Comparison of ENCODE assay signal across 8 mouse cellular contexts in the genomic region with DNA sequence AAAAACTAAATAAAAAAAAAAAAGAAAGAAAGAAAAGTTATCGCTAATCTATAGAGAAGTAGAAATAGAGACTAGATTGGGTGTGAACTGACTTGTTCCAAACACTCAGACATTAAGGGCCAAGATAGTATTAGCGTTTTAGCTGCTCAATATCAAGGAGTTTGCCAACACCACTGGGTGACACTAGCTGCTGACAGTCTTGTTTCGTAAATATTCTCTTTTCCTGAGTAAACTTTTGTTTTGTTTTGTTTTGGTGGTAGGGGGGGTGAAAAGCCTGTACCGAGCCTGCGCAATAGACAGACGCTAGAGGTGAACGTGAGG. TPM values are rescaled to one million over a fixed set of nuclear protein-coding genes. Genes with fewer than 3 reads are reported as not detected.
DNase-seq lines count a peak whose midpoint lies in the region; ATAC-seq and TF ChIP-seq lines count a peak whose summit lies in the region.

No protein-coding gene starts in this region.

- no peak overlapping the region for H3K9ac ChIP-seq in kidney, embryonic 15.5 days
- no peak overlapping the region for H3K9ac ChIP-seq in embryonic facial prominence, embryonic 11.5 days (replicated peaks; ENCODE audit: low read length)
- H3K9ac ChIP-seq in hindbrain, postnatal 0 days (replicated peaks; ENCODE audit: low read length) = no peak overlapping the region
- H3K9ac ChIP-seq in midbrain, embryonic 16.5 days (ENCODE audit: low read depth, low read length) = no peak overlapping the region

- TF ChIP-seq CTCF in hindbrain, postnatal 0 days (IDR thresholded peaks at IDR 0.05; ENCODE audit: low read depth) = no peak

- H3K36me3 ChIP-seq in kidney, embryonic 15.5 days = no peaks in the 10 kb centered on the region
- H3K36me3 ChIP-seq in embryonic facial prominence, embryonic 11.5 days (replicated peaks; ENCODE audit: control insufficient read depth, insufficient read depth, low read depth, low read length) = no peaks in the 10 kb centered on the region
- H3K36me3 ChIP-seq in hindbrain, postnatal 0 days (ENCODE audit: insufficient read depth, low read length) = no peaks in the 10 kb centered on the region
- no peaks in the 10 kb centered on the region for H3K36me3 ChIP-seq in midbrain, embryonic 16.5 days (ENCODE audit: control insufficient read depth, insufficient read depth, low read length)

- H3K4me3 ChIP-seq in kidney, embryonic 15.5 days (replicated peaks) = peak overlapping the region; percentile 77
- no peak overlapping the region for H3K4me3 ChIP-seq in embryonic facial prominence, embryonic 11.5 days (ENCODE audit: low read depth, low read length)
- peak overlapping the region; percentile 64 for H3K4me3 ChIP-seq in hindbrain, postnatal 0 days (ENCODE audit: low read length)
- peak overlapping the region; percentile 27 for H3K4me3 ChIP-seq in midbrain, embryonic 16.5 days (ENCODE audit: low read depth, low read length)

- H3K9me3 ChIP-seq in kidney, embryonic 15.5 days (replicated peaks) = no peaks in the 10 kb centered on the region
- H3K9me3 ChIP-seq in embryonic facial prominence, embryonic 11.5 days (replicated peaks; ENCODE audit: control insufficient read depth, low read length) = no peaks in the 10 kb centered on the region
- H3K9me3 ChIP-seq in hindbrain, postnatal 0 days (ENCODE audit: low read length) = no peaks in the 10 kb centered on the region
- no peaks in the 10 kb centered on the region for H3K9me3 ChIP-seq in midbrain, embryonic 16.5 days (replicated peaks; ENCODE audit: control insufficient read depth, low read length, poor library complexity, severe bottlenecking)

- peaks cover 15% of the 10 kb centered on the region for H3K4me1 ChIP-seq in kidney, embryonic 15.5 days
- H3K4me1 ChIP-seq in embryonic facial prominence, embryonic 11.5 days (ENCODE audit: control insufficient read depth, insufficient read depth, low read length) = no peaks in the 10 kb centered on the region
- H3K4me1 ChIP-seq in hindbrain, postnatal 0 days (ENCODE audit: insufficient read depth, low read length) = no peaks in the 10 kb centered on the region
- peaks cover 15% of the 10 kb centered on the region for H3K4me1 ChIP-seq in midbrain, embryonic 16.5 days (ENCODE audit: control insufficient read depth, insufficient read depth, low read length)

- ATAC-seq in kidney, embryonic 15.5 days (replicated peaks; ENCODE audit: low FRiP score) = no peak
- ATAC-seq in embryonic facial prominence, embryonic 11.5 days (replicated peaks; ENCODE audit: insufficient number of reproducible peaks, low FRiP score, low TSS enrichment, low read depth) = no peak
- no peak for ATAC-seq in hindbrain, postnatal 0 days
- ATAC-seq in midbrain, embryonic 16.5 days = no peak

- H3K4me2 ChIP-seq in kidney, embryonic 15.5 days = peak overlapping the region; percentile 55
- H3K4me2 ChIP-seq in embryonic facial prominence, embryonic 11.5 days (ENCODE audit: low read depth, low read length) = peak overlapping the region; percentile 32; the same call in 1 of the 2 replicates
- peak overlapping the region; percentile 42 for H3K4me2 ChIP-seq in hindbrain, postnatal 0 days (ENCODE audit: low read depth, low read length)
- peak overlapping the region; percentile 50 for H3K4me2 ChIP-seq in midbrain, embryonic 16.5 days (ENCODE audit: low read length)

- DNase-seq in kidney, adult 18-20 months = no peak
- DNase-seq in embryonic facial prominence, embryonic 11.5 days (ENCODE audit: low spot score) = no peak
- DNase-seq in hindbrain, postnatal 0 days (ENCODE audit: low spot score) = no peak
- no peak for DNase-seq in T-cell, adult 2 months (ENCODE audit: low spot score)
- DNase-seq in natural killer cell, adult 2 months (ENCODE audit: low spot score in 2 of 2) = no peak
- DNase-seq in cerebellum, adult 9-10 months = no peak

- H3K27ac ChIP-seq in kidney, embryonic 15.5 days = peak overlapping the region; percentile 98
- H3K27ac ChIP-seq in embryonic facial prominence, embryonic 11.5 days (replicated peaks; ENCODE audit: low read depth, low read length) = no peak overlapping the region
- peak overlapping the region; percentile 36; the same call in 1 of the 2 replicates for H3K27ac ChIP-seq in hindbrain, postnatal 0 days
- no peak overlapping the region for H3K27ac ChIP-seq in midbrain, embryonic 16.5 days (ENCODE audit: low read length)

- no peaks in the 10 kb centered on the region for H3K27me3 ChIP-seq in kidney, embryonic 15.5 days
- H3K27me3 ChIP-seq in embryonic facial prominence, embryonic 11.5 days (ENCODE audit: control insufficient read depth, insufficient read depth, low read length) = no peaks in the 10 kb centered on the region
- H3K27me3 ChIP-seq in hindbrain, postnatal 0 days (ENCODE audit: insufficient read depth, low read length) = no peaks in the 10 kb centered on the region
- no peaks in the 10 kb centered on the region for H3K27me3 ChIP-seq in midbrain, embryonic 16.5 days (ENCODE audit: control insufficient read depth, insufficient read depth, low read depth, low read length)

- WGBS in kidney, embryonic 15.5 days = 27% methylated on average over 7 of the region's 7 CpGs
- 15% methylated on average over 7 of the region's 7 CpGs for WGBS in embryonic facial prominence, embryonic 11.5 days
- 25% methylated on average over 7 of the region's 7 CpGs for WGBS in hindbrain, postnatal 0 days
- 18% methylated on average over 7 of the region's 7 CpGs for WGBS in midbrain, embryonic 16.5 days

RNA-seq across cellular contexts. Expression of a gene that starts 0.4 kb away (rescaled TPM):
- polyA plus RNA-seq in kidney, embryonic 15.5 days (2015; fragmentation: Nextera tagmentation; extraction: Ambion mirVana) = 40.0 and 44.8 TPM in 2 replicates
- 36.4 and 37.1 TPM in 2 replicates for polyA plus RNA-seq in embryonic facial prominence, embryonic 11.5 days (2014; fragmentation: Nextera tagmentation; extraction: Ambion mirVana)
- total RNA-seq in hindbrain, postnatal 0 days (2014; rRNA removed) = 64.9 and 75.8 TPM in 2 replicates
- polyA plus RNA-seq in hindbrain, postnatal 0 days (2015; fragmentation: Nextera tagmentation; extraction: Ambion mirVana) = 36.8 and 37.3 TPM in 2 replicates
- 41.8 and 42.0 TPM in 2 replicates for polyA plus RNA-seq in midbrain, embryonic 16.5 days (2015; fragmentation: Nextera tagmentation; extraction: Ambion mirVana)

RNA-seq across cellular contexts. Expression of a gene that starts 18.7 kb away (rescaled TPM):
- 1.6 and 1.9 TPM in 2 replicates for polyA plus RNA-seq in kidney, embryonic 15.5 days (2015; fragmentation: Nextera tagmentation; extraction: Ambion mirVana)
- polyA plus RNA-seq in embryonic facial prominence, embryonic 11.5 days (2014; fragmentation: Nextera tagmentation; extraction: Ambion mirVana) = 0.86 and 1.2 TPM in 2 replicates
- total RNA-seq in hindbrain, postnatal 0 days (2014; rRNA removed) = 3.1 and 3.4 TPM in 2 replicates
- polyA plus RNA-seq in hindbrain, postnatal 0 days (2015; fragmentation: Nextera tagmentation; extraction: Ambion mirVana) = 4.1 and 5.9 TPM in 2 replicates
- 3.3 and 3.8 TPM in 2 replicates for polyA plus RNA-seq in midbrain, embryonic 16.5 days (2015; fragmentation: Nextera tagmentation; extraction: Ambion mirVana)

RNA-seq across cellular contexts. Expression of a gene that starts 37.3 kb away (rescaled TPM):
- 9.7 and 10.8 TPM in 2 replicates for polyA plus RNA-seq in kidney, embryonic 15.5 days (2015; fragmentation: Nextera tagmentation; extraction: Ambion mirVana)
- polyA plus RNA-seq in embryonic facial prominence, embryonic 11.5 days (2014; fragmentation: Nextera tagmentation; extraction: Ambion mirVana) = 4.9 and 6.4 TPM in 2 replicates
- total RNA-seq in hindbrain, postnatal 0 days (2014; rRNA removed) = 13.9 and 18.3 TPM in 2 replicates
- 20.8 and 22.3 TPM in 2 replicates for polyA plus RNA-seq in hindbrain, postnatal 0 days (2015; fragmentation: Nextera tagmentation; extraction: Ambion mirVana)
- 23.6 and 27.2 TPM in 2 replicates for polyA plus RNA-seq in midbrain, embryonic 16.5 days (2015; fragmentation: Nextera tagmentation; extraction: Ambion mirVana)

RNA-seq across cellular contexts. Expression of a gene that starts 43.0 kb away (rescaled TPM):
- polyA plus RNA-seq in kidney, embryonic 15.5 days (2015; fragmentation: Nextera tagmentation; extraction: Ambion mirVana) = 33.7 and 35.8 TPM in 2 replicates
- 6.8 and 12.1 TPM in 2 replicates for polyA plus RNA-seq in embryonic facial prominence, embryonic 11.5 days (2014; fragmentation: Nextera tagmentation; extraction: Ambion mirVana)
- 38.0 and 61.0 TPM in 2 replicates for total RNA-seq in hindbrain, postnatal 0 days (2014; rRNA removed)
- 43.7 and 46.2 TPM in 2 replicates for polyA plus RNA-seq in hindbrain, postnatal 0 days (2015; fragmentation: Nextera tagmentation; extraction: Ambion mirVana)
- 44.9 and 45.2 TPM in 2 replicates for polyA plus RNA-seq in midbrain, embryonic 16.5 days (2015; fragmentation: Nextera tagmentation; extraction: Ambion mirVana)

RNA-seq across cellular contexts. Expression of a gene that starts 51.2 kb away (rescaled TPM):
- 44.1 and 51.8 TPM in 2 replicates for polyA plus RNA-seq in kidney, embryonic 15.5 days (2015; fragmentation: Nextera tagmentation; extraction: Ambion mirVana)
- polyA plus RNA-seq in embryonic facial prominence, embryonic 11.5 days (2014; fragmentation: Nextera tagmentation; extraction: Ambion mirVana) = 35.6 and 35.9 TPM in 2 replicates
- 23.4 and 28.3 TPM in 2 replicates for total RNA-seq in hindbrain, postnatal 0 days (2014; rRNA removed)
- 61.1 and 62.8 TPM in 2 replicates for polyA plus RNA-seq in hindbrain, postnatal 0 days (2015; fragmentation: Nextera tagmentation; extraction: Ambion mirVana)
- 73.1 and 73.9 TPM in 2 replicates for polyA plus RNA-seq in midbrain, embryonic 16.5 days (2015; fragmentation: Nextera tagmentation; extraction: Ambion mirVana)

Comparison
In these comparisons a context has a peak if more than half of its experiments do, and no peak if none do; other contexts are left out.
1. H3K27ac ChIP-seq: peak in kidney, embryonic 15.5 days (single experiment) and hindbrain, postnatal 0 days (single experiment); none in embryonic facial prominence, embryonic 11.5 days (single experiment) and midbrain, embryonic 16.5 days (single experiment).
2. Peak in every context shown above with its lines, with median percentiles within 50 percentile points of each other: H3K4me2 ChIP-seq.